30 mouse cellular contexts compared by ENCODE assay signal in genomic region chr9:99326881-99327280, GRCm38 (mm10). TPM values are rescaled to one million over a fixed set of nuclear protein-coding genes. Genes with fewer than 3 reads are reported as not detected.
DNase-seq lines count a peak whose midpoint lies in the region; ATAC-seq and TF ChIP-seq lines count a peak whose summit lies in the region.
"Had no signal": no experiment of that assay in that cellular context is flagged by ENCODE, and none has a peak within 500 bp of the region (broad histone marks: within the 10 kb centered on the region; RNA-seq: fewer than 3 reads in every experiment).

No protein-coding gene starts in this region.

- H3K27me3 ChIP-seq in forebrain, embryonic 14.5 days (replicated peaks; ENCODE audit: control insufficient read depth, insufficient read depth, low read length): no peaks in the 10 kb centered on the region
- no peaks in the 10 kb centered on the region for H3K27me3 ChIP-seq in forebrain, embryonic 10.5 days (ENCODE audit: poor library complexity, severe bottlenecking)
- H3K27me3 ChIP-seq in hindbrain, embryonic 14.5 days (ENCODE audit: control insufficient read depth, insufficient read depth, low read length): no peaks in the 10 kb centered on the region
- no peaks in the 10 kb centered on the region for H3K27me3 ChIP-seq in hindbrain, embryonic 11.5 days (ENCODE audit: control insufficient read depth, insufficient read depth, low read length)
- H3K27me3 ChIP-seq in lung, embryonic 14.5 days (ENCODE audit: insufficient read depth, low read length): no peaks in the 10 kb centered on the region
- H3K27me3 ChIP-seq: embryonic facial prominence, embryonic 15.5 days had no signal

- peak; percentile 81 for DNase-seq in forebrain, embryonic 14.5 days (ENCODE audit: low spot score)
- no peak for DNase-seq in forebrain, embryonic 10.5 days (ENCODE audit: extremely low spot score, low spot score)
- peak; percentile 32 for DNase-seq in hindbrain, embryonic 14.5 days (ENCODE audit: low spot score)
- no peak for DNase-seq in hindbrain, embryonic 11.5 days (ENCODE audit: low spot score)
- peak; percentile 64 for DNase-seq in lung, embryonic 14.5 days
- DNase-seq in lung, postnatal 4 days: no peak
- peak; percentile 75 for DNase-seq in brain, embryonic 14.5 days (ENCODE audit: low read depth)
- DNase-seq in layer of hippocampus, postnatal 25 days (ENCODE audit: extremely low spot score in 1 of 2, low spot score in 1 of 2): no peak
- DNase-seq: adrenal gland, adult 2 months; adrenal gland, postnatal 14 days; cerebellum, adult 11-12 months; cerebellum, adult 8-10 months; cerebellum, postnatal 10 days; cerebellum, postnatal 36 days; embryo, embryonic 11 days; gastrocnemius, postnatal 10 days; gastrocnemius, postnatal 36 days; heart, adult 2 months; heart, postnatal 14 days; heart, postnatal 4 days had no signal

- TF ChIP-seq CTCF in lung, embryonic 14.5 days (IDR thresholded peaks at IDR 0.05; ENCODE audit: low read depth): no peak
- no peak for TF ChIP-seq CTCF in brain, embryonic 14.5 days (IDR thresholded peaks at IDR 0.05; ENCODE audit: borderline replicate concordance, extremely low read depth, insufficient read depth, insufficient read length)

- H3K36me3 ChIP-seq in forebrain, embryonic 14.5 days (ENCODE audit: control insufficient read depth, insufficient read depth, low read length): no peaks in the 10 kb centered on the region
- H3K36me3 ChIP-seq in forebrain, embryonic 10.5 days (replicated peaks): no peaks in the 10 kb centered on the region
- H3K36me3 ChIP-seq in hindbrain, embryonic 14.5 days (replicated peaks; ENCODE audit: control insufficient read depth, insufficient read depth): no peaks in the 10 kb centered on the region
- no peaks in the 10 kb centered on the region for H3K36me3 ChIP-seq in hindbrain, embryonic 11.5 days (ENCODE audit: control insufficient read depth, insufficient read depth, low read length)
- no peaks in the 10 kb centered on the region for H3K36me3 ChIP-seq in lung, embryonic 14.5 days (ENCODE audit: insufficient read depth)
- H3K36me3 ChIP-seq: embryonic facial prominence, embryonic 15.5 days; heart, embryonic 10.5 days; heart, embryonic 13.5 days; hindbrain, embryonic 12.5 days had no signal

- no peak for TF ChIP-seq POLR2A in brain, embryonic 14.5 days (IDR thresholded peaks at IDR 0.05; ENCODE audit: borderline replicate concordance, extremely low read depth, insufficient read depth, insufficient read length, poor library complexity, severe bottlenecking)

- no peak for ATAC-seq in forebrain, embryonic 14.5 days
- no peak for ATAC-seq in hindbrain, embryonic 14.5 days (ENCODE audit: low FRiP score)
- ATAC-seq in hindbrain, embryonic 11.5 days (ENCODE audit: low FRiP score): no peak
- ATAC-seq in lung, embryonic 14.5 days (ENCODE audit: insufficient read depth): no peak
- ATAC-seq: CD4-positive, CD25-positive, alpha-beta regulatory T cell, adult 4 months; intestine, postnatal 0 days had no signal

- H3K4me1 ChIP-seq in forebrain, embryonic 14.5 days (ENCODE audit: control insufficient read depth, insufficient read depth, low read length): 0 out of 2 replicates have a peak, but pooled peaks cover 2% of the 10 kb centered on the region
- peaks cover 8% of the 10 kb centered on the region for H3K4me1 ChIP-seq in forebrain, embryonic 10.5 days
- no peaks in the 10 kb centered on the region for H3K4me1 ChIP-seq in hindbrain, embryonic 14.5 days (replicated peaks; ENCODE audit: control insufficient read depth, insufficient read depth, low read length)
- H3K4me1 ChIP-seq in hindbrain, embryonic 11.5 days (replicated peaks; ENCODE audit: control insufficient read depth, insufficient read depth, low read length): no peaks in the 10 kb centered on the region
- H3K4me1 ChIP-seq in lung, embryonic 14.5 days (ENCODE audit: insufficient read depth): no peaks in the 10 kb centered on the region
- H3K4me1 ChIP-seq: heart, embryonic 10.5 days; heart, embryonic 13.5 days had no signal

- H3K9me3 ChIP-seq in forebrain, embryonic 14.5 days (replicated peaks; ENCODE audit: control insufficient read depth, low read length): no peaks in the 10 kb centered on the region
- H3K9me3 ChIP-seq in forebrain, embryonic 10.5 days: no peaks in the 10 kb centered on the region
- H3K9me3 ChIP-seq in hindbrain, embryonic 14.5 days (ENCODE audit: control insufficient read depth, low read length): no peaks in the 10 kb centered on the region
- no peaks in the 10 kb centered on the region for H3K9me3 ChIP-seq in hindbrain, embryonic 11.5 days (ENCODE audit: control insufficient read depth, low read length)
- H3K9me3 ChIP-seq in lung, embryonic 14.5 days (ENCODE audit: low read depth, low read length): no peaks in the 10 kb centered on the region
- H3K9me3 ChIP-seq: embryonic facial prominence, embryonic 15.5 days; heart, embryonic 10.5 days; heart, embryonic 13.5 days; hindbrain, embryonic 12.5 days had no signal

- 26% methylated on average over 4 of the region's 4 CpGs for WGBS in forebrain, embryonic 14.5 days
- WGBS in forebrain, embryonic 10.5 days: 92% methylated on average over 4 of the region's 4 CpGs
- 41% methylated on average over 4 of the region's 4 CpGs for WGBS in hindbrain, embryonic 14.5 days
- 77% methylated on average over 4 of the region's 4 CpGs for whole genome bisulfite sequencing in hindbrain, embryonic 11.5 days
- WGBS in lung, embryonic 14.5 days: 34% methylated on average over 4 of the region's 4 CpGs

- no peak overlapping the region for H3K27ac ChIP-seq in forebrain, embryonic 14.5 days (ENCODE audit: low read depth, low read length)
- H3K27ac ChIP-seq in forebrain, embryonic 10.5 days: no peak overlapping the region
- no peak overlapping the region for H3K27ac ChIP-seq in hindbrain, embryonic 14.5 days
- no peak overlapping the region for H3K27ac ChIP-seq in hindbrain, embryonic 11.5 days (ENCODE audit: low read depth, low read length)
- no peak overlapping the region for H3K27ac ChIP-seq in lung, embryonic 14.5 days (ENCODE audit: low read depth)
- H3K27ac ChIP-seq: embryonic facial prominence, embryonic 15.5 days; heart, adult 2 months; heart, embryonic 10.5 days; heart, embryonic 13.5 days; hindbrain, embryonic 12.5 days had no signal

- H3K4me3 ChIP-seq in forebrain, embryonic 14.5 days (ENCODE audit: low read depth, low read length): no peak overlapping the region
- H3K4me3 ChIP-seq in forebrain, embryonic 10.5 days: no peak overlapping the region
- H3K4me3 ChIP-seq in hindbrain, embryonic 14.5 days (replicated peaks; ENCODE audit: low read length): no peak overlapping the region
- H3K4me3 ChIP-seq in hindbrain, embryonic 11.5 days (ENCODE audit: low read depth, low read length): no peak overlapping the region
- no peak overlapping the region for H3K4me3 ChIP-seq in lung, embryonic 14.5 days (ENCODE audit: low read depth, low read length)
- H3K4me3 ChIP-seq: embryonic facial prominence, embryonic 15.5 days; heart, adult 2 months; heart, embryonic 10.5 days; heart, embryonic 13.5 days; hindbrain, embryonic 12.5 days had no signal

- H3K4me2 ChIP-seq in forebrain, embryonic 14.5 days (ENCODE audit: low read length): no peak overlapping the region
- no peak overlapping the region for H3K4me2 ChIP-seq in hindbrain, embryonic 14.5 days (replicated peaks)
- H3K4me2 ChIP-seq in hindbrain, embryonic 11.5 days (replicated peaks; ENCODE audit: low read depth, low read length): no peak overlapping the region
- H3K4me2 ChIP-seq in lung, embryonic 14.5 days: no peak overlapping the region
- H3K4me2 ChIP-seq: embryonic facial prominence, embryonic 15.5 days; heart, embryonic 13.5 days; hindbrain, embryonic 12.5 days had no signal

- no peak overlapping the region for H3K9ac ChIP-seq in forebrain, embryonic 14.5 days (ENCODE audit: low read length)
- no peak overlapping the region for H3K9ac ChIP-seq in hindbrain, embryonic 14.5 days
- no peak overlapping the region for H3K9ac ChIP-seq in hindbrain, embryonic 11.5 days (ENCODE audit: low read depth, low read length)
- H3K9ac ChIP-seq in lung, embryonic 14.5 days: no peak overlapping the region
- H3K9ac ChIP-seq: embryonic facial prominence, embryonic 15.5 days; heart, embryonic 13.5 days; hindbrain, embryonic 12.5 days had no signal

RNA-seq across cellular contexts. Expression of gene Esyt3, which starts 31.5 kb away (rescaled TPM):
- polyA plus RNA-seq in forebrain, embryonic 14.5 days (2014; fragmentation: Nextera tagmentation; extraction: Ambion mirVana): 0.52 and 0.58 TPM in 2 replicates
- polyA plus RNA-seq in forebrain, embryonic 10.5 days (2016; fragmentation: Nextera tagmentation; extraction: Ambion mirVana): 0.35 and 0.37 TPM in 2 replicates
- polyA plus RNA-seq in hindbrain, embryonic 14.5 days (2014; fragmentation: Nextera tagmentation; extraction: Ambion mirVana): 0.76 and 1.1 TPM in 2 replicates
- polyA plus RNA-seq in hindbrain, embryonic 11.5 days (2014; fragmentation: Nextera tagmentation; extraction: Ambion mirVana): 0.15 and 0.36 TPM in 2 replicates
- polyA plus RNA-seq in lung, embryonic 14.5 days (2014; fragmentation: Nextera tagmentation; extraction: Ambion mirVana): 1.1 and 1.2 TPM in 2 replicates
- 0.56 and 0.63 TPM in 2 replicates for polyA plus RNA-seq in brain, embryonic 14.5 days (2012; rRNA removed)
- 1 to 10 TPM; 1.8 to 2.2 TPM for total RNA-seq in layer of hippocampus, postnatal 25 days (2021)
- total RNA-seq: gastrocnemius, adult 18-20 months; gastrocnemius, postnatal 36 days; granulocyte monocyte progenitor cell, adult 5-6 weeks; MEL had no signal
- polyA plus RNA-seq: C2C12; CD4-positive, CD25-positive, alpha-beta regulatory T cell, adult 4 months had no signal

Comparison
In these comparisons a context has a peak if more than half of its experiments do, and no peak if none do; other contexts are left out.
1. DNase-seq: peak in forebrain, embryonic 14.5 days (single experiment), hindbrain, embryonic 14.5 days (single experiment), lung, embryonic 14.5 days (single experiment) and brain, embryonic 14.5 days (single experiment); none in forebrain, embryonic 10.5 days (single experiment), hindbrain, embryonic 11.5 days (single experiment), lung, postnatal 4 days (0 of 2) and layer of hippocampus, postnatal 25 days (0 of 2).